Mouse (Mus musculus) frontal cortex, postnatal 10 days (tissue): ENCODE data around the gene Ndufaf8.

Source experiments
- DNase-seq, 2 experiments: peaks; one replicate each; pipeline ENCODE4 v3.0.0; 2022; ENCODE audit warnings: low spot score in 2 of 2, mixed read lengths in 1 of 2

Gene Ndufaf8

DNA sequence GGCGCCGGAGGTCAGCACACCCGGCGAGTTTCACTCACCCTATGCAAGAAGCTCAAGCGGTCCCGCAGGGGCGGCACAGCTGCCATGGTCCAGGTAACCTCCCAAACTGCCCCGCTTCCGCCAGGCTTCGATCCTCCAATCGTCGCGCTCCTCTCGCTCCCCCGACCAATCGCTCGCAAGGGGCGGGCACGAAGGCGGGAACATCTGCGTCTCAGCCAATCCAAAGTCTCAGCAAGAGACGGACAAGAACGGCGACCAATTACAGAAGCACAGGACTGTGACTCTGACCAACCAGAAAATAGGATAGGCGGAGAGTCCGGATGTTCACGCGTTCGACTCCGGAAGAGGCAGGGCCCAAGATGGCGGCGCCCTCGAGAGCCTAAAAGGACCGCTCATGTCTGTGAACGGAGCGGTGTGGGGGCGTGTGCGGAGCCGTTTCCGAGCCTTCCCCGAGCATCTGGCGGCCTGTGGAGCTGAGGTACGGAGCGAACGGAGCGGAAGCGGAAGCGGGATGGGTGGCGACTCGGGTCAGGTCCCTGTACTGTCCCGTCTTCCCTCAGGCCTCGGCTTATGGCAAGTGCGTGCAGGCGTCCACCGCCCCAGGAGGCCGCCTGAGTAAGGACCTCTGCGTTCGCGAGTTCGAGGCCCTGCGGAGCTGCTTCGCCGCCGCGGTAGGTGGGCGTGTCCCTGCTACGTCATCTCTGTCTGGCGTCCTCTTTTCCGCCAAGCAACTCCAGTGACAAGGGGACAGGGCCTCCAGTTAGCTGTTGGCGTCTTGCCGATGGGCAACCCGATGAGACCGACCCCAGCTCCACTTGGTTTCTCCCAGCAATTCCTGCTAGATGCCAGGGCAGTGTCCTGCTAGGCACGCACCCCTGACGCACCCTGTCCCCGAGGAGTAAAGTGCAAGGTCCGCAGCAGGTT, at the start of gene Ndufaf8, which contains the start of gene Tepsin:
Gene Ndufaf8 (plus strand): TSS at position 341 of the 924 bp plus-strand sequence.
Gene Tepsin (minus strand): TSS at position 144 of the 924 bp plus-strand sequence.
- DNase-seq, result peak; percentile 97 to 99

DNA sequence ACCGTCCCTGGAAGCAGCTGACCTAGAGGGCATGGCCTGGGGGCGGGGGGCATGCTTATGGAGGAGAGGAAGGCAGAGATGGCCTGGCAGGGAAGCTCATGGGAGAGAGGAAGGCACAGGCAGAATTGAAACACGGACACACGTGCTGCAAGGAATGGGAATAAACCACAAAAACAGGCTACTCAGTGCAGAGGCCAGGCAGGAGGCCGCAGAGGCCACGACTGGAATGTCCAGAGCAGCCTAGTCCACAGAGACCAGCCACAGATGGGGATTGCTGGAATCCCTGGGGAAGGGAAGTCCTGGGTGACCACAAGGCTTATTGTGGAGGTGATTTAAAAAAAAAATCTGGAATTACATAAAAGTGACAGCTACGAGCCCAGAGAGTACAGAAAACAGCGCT, 49.7 kb upstream of the Ndufaf8 start:
- DNase-seq, result no peak

GRCm38 (mm10) chr11:120051124-120051811, 47.5 kb upstream of the Ndufaf8 start:
- DNase-seq, result no peak

DNA sequence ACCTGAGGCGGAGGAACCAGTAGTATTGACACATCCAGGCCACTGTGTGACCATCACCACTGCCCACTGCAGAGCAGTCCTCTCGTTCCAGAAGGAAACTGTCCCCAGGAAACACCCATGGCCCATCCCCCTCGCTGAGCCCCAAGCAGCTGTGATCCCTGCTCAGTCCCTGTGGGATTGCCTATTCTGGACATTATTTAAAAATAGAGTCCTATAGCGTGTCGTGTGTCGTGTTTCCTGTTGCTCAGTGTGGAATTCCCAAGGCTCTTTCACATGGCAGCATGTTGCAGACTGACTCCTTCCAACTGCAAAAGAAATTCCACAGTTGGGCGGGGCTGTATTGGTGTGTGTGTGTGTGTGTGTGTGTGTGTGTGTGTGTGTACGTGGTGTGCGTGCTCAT, 46.5 kb upstream of the Ndufaf8 start:
- DNase-seq, result no peak

GRCm38 (mm10) chr11:120053846-120054245, 44.9 kb upstream of the Ndufaf8 start:
- no peak for DNase-seq

DNA sequence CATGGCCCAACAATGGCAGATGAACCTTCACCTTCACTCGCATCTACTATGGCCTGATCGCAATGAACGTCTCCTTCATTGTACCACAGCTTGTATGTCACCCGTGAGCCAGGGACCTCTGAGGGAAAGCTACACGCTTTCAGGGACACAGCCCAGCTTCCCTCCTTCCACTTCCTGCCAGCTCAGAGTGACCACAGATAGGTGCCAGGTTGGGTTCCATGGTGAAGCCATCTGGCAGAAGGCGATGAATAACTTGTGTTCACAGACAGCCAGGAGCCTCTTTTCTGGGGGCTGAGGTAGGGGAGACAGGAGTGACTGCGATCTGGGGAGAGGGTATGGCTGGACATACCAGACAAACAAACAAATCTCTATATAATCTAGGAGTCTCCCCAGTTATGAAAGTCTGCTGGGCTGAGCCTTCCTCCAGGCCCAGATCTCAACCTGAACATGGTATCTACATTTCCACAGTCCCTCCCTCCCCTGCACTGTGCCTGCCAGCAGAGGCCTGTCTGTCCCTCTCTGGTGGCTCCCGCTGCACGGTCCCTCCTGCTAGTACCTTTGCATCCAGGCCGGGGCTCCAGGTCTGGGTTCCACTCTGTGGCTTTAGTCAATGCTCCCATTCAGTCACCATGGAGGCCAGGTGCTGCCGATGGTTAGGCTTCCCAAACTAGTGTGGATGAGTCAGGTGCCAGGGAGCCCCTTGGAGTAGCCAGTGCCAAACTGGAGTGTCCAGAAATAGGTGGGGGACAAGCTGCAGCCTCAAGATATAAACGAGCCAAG, 42.6 kb upstream of the Ndufaf8 start:
- no peak for DNase-seq

- no peak for DNase-seq
Observed at GRCm38 (mm10) chr11:120060634-120061033, 38.1 kb upstream of the Ndufaf8 start.

DNA sequence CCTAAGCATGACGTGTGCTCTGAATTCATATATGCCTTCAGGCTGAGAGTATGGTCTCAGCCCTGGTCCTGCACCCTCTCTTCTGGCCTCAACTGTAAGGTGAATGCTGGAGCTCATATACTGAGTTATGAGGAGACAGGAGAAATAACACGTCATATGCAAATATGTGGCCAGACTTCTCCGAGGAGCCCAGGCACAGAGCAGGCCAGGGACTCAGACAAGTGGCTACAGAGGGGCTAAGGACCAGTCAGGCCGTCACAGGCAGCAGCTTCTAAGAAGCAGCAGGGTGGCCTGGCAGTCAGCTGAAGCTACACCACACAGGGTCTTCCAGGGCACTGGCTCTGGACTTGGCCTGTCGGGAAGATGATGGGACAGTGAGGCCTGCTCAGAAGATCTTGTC, 35.4 kb upstream of the Ndufaf8 start:
- no peak for DNase-seq

DNA sequence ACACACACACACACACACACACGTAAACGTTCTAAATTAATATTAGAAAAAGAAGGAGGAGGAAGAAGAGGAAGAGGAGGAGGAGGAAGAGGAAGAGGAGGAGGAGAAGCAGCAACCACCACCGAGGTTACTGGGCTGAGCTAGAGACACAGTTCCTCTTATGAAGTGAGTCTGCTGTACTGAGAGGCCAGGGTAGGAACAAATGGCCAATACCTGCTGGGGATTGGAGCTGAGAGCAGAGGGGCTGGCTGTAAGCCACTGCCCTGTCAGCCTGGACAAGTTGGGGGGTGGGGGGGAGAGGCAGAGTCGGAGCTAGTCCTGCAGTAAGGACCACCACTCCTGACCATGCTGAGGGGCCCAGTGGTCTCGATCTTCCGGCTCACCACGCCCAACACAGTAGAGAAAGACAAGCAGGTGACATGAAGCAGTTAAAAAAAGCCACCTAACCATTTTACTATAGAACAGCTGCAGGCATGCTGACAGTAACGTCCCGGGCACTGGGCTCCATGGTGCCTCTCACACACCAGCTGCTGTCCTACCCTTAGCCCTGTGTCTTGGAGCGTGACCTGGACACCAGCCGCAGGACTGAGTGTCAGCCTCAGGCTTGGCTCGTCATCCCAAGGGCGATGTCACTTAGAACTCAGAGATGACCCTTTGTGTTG, 34.6 kb upstream of the Ndufaf8 start:
- DNase-seq, result no peak

DNA sequence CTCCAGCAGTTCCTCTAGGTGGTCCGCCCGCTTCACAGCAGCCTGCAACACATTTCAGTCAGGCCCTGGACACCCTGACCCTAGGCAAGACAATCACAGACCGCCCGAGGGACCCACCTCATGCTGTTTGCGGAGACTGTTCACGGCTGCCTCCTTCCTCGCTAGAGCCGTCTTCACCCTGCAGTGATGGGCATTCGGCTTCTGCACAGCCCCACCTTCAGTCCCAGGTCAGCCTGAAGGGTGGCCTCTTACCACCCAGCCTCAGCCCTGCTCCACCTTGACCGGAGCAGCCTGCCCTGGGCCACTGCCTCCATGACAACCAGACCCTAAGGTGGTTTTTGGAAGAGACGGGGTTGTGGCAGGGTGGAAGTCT, 34.1 kb upstream of the Ndufaf8 start:
- no peak for DNase-seq

DNA sequence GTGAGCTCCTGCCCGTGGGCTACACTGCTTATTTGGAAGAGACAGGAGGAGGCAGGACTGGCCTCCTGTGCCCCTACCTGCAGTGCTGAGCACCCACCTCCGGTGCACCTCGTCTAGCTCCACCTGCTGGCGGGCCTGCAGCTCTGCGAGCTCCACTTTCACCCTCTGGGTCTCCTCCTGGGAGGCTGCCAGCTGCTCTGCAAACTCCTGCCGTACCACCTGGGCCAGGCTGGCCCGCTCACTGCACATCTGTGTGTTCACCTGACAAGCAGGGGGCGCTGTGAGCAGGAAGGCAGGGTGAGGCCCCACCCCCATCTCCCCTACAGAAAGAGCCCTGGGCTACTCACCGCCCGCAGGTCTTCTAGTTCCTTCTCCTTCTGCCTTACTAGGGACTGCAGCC, 33.4 kb upstream of the Ndufaf8 start:
- DNase-seq, result peak in 1 of 2 experiments; percentile 47

DNA sequence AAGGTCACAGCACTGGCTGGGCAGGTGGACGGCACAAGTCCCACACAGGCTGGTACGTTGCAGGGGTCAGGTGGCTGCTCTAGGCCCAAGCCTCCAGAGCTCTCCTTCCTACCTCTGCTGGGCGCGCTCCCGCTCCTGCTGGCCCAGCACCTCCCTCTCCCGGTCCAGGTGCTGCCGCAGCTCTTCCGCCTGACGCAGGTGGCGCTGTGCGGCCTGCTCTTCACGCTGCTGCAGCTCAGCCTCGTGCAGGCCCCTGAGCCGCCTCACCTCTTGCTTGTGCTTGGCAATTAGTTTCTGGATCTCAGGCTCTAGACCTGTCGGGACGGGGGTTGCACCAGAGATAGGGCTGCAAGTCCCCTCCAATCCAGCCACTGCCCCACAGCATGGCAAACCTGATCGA, 30.9 kb upstream of the Ndufaf8 start:
- no peak for DNase-seq

GRCm38 (mm10) chr11:120069261-120069660, 29.5 kb upstream of the Ndufaf8 start:
- no peak for DNase-seq

DNA sequence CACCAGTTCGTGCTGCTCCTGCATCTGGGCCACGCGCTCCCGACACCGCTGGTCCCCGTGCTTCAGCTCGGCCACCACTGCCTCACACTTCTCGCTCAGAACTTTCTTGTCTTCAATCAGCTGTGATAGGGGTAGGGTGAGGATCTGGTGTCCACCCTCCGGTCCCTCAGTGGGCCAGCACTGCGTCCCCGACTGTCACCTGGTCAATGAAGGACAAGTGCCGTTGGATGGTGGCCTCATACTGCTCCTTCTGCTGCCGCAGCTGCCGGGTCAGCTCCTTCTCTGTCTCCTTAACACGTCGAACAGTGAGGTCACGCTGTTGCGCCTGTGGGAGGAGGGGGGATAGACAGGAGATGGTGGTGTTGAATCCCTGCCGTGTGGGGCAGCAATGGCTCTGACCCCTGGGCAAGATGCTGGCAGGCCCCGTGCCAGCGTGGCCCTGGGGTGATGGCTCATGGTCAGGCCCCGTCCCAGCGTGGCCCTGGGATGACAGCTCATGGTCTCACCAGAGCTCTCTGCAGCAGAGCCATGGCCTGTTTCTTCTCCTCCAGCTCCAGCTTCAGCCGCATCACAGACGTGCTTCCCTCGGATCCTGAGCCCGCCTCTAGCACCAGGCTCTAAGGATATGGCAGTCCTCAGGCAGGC, 28.3 kb upstream of the Ndufaf8 start:
- no peak for DNase-seq

DNA sequence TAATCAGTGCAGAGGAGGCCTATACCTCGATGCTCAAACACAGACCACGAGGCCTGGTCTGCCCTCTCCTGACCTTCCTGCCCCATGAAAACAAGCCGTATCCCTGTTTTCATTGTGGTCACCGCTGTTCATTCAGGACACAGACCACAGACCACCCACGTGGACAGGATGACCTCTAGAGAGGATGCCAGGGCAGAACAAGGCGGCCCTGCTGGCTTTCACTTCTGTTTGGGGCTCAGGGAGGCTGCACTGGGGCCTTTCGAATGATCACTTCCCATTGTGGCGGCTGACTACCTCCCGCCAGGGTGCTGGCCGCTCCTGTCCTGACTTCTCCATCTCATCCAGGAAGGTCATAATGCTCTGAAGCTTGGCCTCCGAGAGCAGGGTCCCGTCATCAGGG, 27.7 kb upstream of the Ndufaf8 start:
- DNase-seq, result no peak

DNA sequence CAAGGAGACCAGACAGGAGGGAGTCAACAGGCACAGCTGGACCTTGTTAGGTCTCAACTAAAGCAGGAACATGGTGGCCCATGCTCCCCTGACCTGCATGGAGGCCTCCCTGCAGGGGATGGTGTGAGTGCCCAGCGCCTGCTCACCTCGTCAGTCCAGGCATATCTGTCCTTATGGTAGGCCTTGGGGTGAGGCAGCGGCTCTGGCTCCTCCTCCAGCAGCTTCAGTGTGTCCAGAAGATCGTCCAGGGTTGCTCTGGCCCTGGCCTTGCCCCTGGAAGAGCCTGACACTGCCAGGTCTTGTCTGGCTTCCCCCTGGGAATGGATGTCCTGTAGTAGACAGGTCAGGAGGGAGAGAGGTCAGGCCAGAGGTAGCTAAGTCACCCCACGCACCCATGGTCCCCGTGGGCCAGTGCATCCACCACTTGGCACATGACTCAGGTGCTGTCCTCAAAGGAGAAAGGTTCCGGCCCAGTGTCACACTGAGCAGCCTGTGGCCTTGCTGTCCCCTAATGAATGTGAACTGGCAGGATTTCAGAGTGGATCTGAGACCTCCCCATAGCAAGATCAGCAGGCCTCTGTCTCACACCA, 26.9 kb upstream of the Ndufaf8 start:
- no peak for DNase-seq

DNA sequence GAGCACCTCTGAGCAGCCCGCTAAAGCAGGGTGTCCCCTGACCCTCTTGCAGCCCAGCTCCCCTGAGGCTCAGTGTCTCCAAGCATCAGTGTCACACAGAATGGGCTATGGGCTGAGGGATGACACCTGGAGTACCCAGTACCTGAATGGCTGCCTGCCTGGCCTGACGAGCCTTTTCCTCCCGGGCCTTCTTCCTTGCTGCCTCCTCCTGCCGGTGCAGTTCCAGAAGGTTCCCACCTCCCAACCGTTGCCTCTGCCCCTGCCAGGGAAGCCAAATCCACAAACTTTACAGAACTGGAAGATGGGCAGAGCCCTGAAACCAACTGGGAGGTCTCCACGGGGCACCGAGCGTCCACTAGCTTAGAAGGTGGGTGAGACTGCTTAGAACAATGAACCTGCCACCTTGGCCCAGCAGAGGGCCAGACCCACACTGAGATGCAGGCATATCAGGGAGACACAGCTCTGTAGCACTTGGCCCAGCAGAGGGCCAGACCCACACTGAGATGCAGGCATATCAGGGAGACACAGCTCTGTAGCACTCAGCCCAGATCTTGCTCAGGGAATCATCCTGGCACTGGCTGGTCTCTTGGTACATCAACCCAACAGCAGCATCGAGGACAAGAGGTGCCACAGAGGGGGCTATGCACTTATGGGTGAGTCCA, 25.6 kb upstream of the Ndufaf8 start:
- no peak for DNase-seq

GRCm38 (mm10) chr11:120076191-120076590, 22.5 kb upstream of the Ndufaf8 start:
- DNase-seq, result no peak

DNA sequence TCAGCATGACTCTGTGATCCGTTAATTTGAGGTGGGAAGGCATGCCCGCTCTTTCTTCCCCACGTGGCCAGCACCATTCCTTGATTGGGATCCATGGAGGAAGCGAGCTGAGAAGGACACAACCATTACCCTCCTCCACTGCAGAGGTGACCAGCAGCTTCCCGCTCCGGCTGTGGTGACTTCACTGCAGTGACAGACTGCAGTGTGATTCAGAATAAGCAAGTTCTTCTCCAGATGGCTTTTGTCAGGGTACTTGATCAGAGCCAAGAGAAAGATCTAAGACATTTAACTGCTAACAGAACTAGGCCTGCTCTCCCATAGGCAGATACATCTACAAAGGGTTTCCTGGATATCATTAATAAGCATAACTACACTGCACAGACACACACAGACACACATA, 18.4 kb upstream of the Ndufaf8 start:
- DNase-seq, result no peak
